Mouse (Mus musculus): Measurements from ENCODE around the gene Eri3. TPM values are rescaled to one million over a fixed set of nuclear protein-coding genes. Genes with fewer than 3 reads are reported as not detected.

Gene Eri3
- polyA plus RNA-seq, 1 experiment from 2014 or later = 148 TPM

- Histone ChIP-seq H3K4me2 (replicated peaks) (no peak overlapping the region), H3K4me3 (no peak overlapping the region), H3K27ac (replicated peaks) (no peak overlapping the region), H3K4me1 (peaks cover 21% of the 10 kb centered on the region), H3K27me3 (no peaks in the 10 kb centered on the region), H3K36me3 (peaks cover 34% of the 10 kb centered on the region), H3K9me3 (no peaks in the 10 kb centered on the region), H3K9ac (replicated peaks) (no peak overlapping the region)
- ATAC-seq (ENCODE audit: low FRiP score, low read depth) = no peak
- 68% methylated on average over 2 of the region's 2 CpGs for WGBS
Measured at GRCm38 (mm10) chr4:117585995-117586394, 35.8 kb downstream of the Eri3 start.

- H3K4me3 ChIP-seq = no peak overlapping the region
- no peak overlapping the region for H3K4me2 ChIP-seq (replicated peaks)
- H3K27ac ChIP-seq (replicated peaks) = no peak overlapping the region
- 25% methylated on average over 4 of the region's 4 CpGs for WGBS
- H3K36me3 ChIP-seq = peaks cover 34% of the 10 kb centered on the region
- no peak for ATAC-seq (ENCODE audit: low FRiP score, low read depth)
- H3K9ac ChIP-seq (replicated peaks) = no peak overlapping the region
- H3K9me3 ChIP-seq = no peaks in the 10 kb centered on the region
- H3K27me3 ChIP-seq = 0 out of 2 replicates have a peak, but pooled peaks cover 4% of the 10 kb centered on the region
- peaks cover 21% of the 10 kb centered on the region for H3K4me1 ChIP-seq
Measured at GRCm38 (mm10) chr4:117587447-117587846, 37.3 kb downstream of the Eri3 start.

GRCm38 (mm10) chr4:117589081-117589660, 39.0 kb downstream of the Eri3 start:
- ATAC-seq (ENCODE audit: low FRiP score, low read depth) = no peak
- H3K27ac ChIP-seq (replicated peaks) = peak overlapping the region; percentile 32; the same call in 1 of the 2 replicates
- H3K4me3 ChIP-seq = no peak overlapping the region
- no peaks in the 10 kb centered on the region for H3K9me3 ChIP-seq
- 20% methylated on average over 8 of the region's 8 CpGs for WGBS
- H3K9ac ChIP-seq (replicated peaks) = 0 out of 2 replicates have a peak overlapping the region, but pooled peaks have one; percentile 17
- peaks cover 29% of the 10 kb centered on the region for H3K36me3 ChIP-seq
- H3K27me3 ChIP-seq = 0 out of 2 replicates have a peak, but pooled peaks cover 4% of the 10 kb centered on the region
- peaks cover 21% of the 10 kb centered on the region for H3K4me1 ChIP-seq
- H3K4me2 ChIP-seq (replicated peaks) = no peak overlapping the region

GRCm38 (mm10) chr4:117590781-117591180, 40.6 kb downstream of the Eri3 start:
- WGBS = 96% methylated on average over 2 of the region's 2 CpGs
- peaks cover 21% of the 10 kb centered on the region for H3K4me1 ChIP-seq
- ATAC-seq (ENCODE audit: low FRiP score, low read depth) = no peak
- no peaks in the 10 kb centered on the region for H3K9me3 ChIP-seq
- H3K36me3 ChIP-seq = peaks cover 31% of the 10 kb centered on the region
- no peak overlapping the region for H3K27ac ChIP-seq (replicated peaks)
- H3K4me3 ChIP-seq = no peak overlapping the region
- H3K4me2 ChIP-seq (replicated peaks) = no peak overlapping the region
- 0 out of 2 replicates have a peak, but pooled peaks cover 4% of the 10 kb centered on the region for H3K27me3 ChIP-seq
- no peak overlapping the region for H3K9ac ChIP-seq (replicated peaks)

- Histone ChIP-seq H3K27me3 (0 out of 2 replicates have a peak, but pooled peaks cover 4% of the 10 kb centered on the region), H3K4me1 (peaks cover 16% of the 10 kb centered on the region), H3K9me3 (no peaks in the 10 kb centered on the region), H3K36me3 (peaks cover 34% of the 10 kb centered on the region), H3K4me2 (replicated peaks) (no peak overlapping the region), H3K27ac (replicated peaks) (no peak overlapping the region), H3K9ac (replicated peaks) (no peak overlapping the region), H3K4me3 (no peak overlapping the region)
- WGBS = 84% methylated on average over 5 of the region's 5 CpGs
- no peak for ATAC-seq (ENCODE audit: low FRiP score, low read depth)
Measured at GRCm38 (mm10) chr4:117592206-117592605, 42.0 kb downstream of the Eri3 start.

- Histone ChIP-seq H3K36me3 (peaks cover 38% of the 10 kb centered on the region), H3K27ac (replicated peaks) (no peak overlapping the region), H3K4me2 (replicated peaks) (no peak overlapping the region), H3K27me3 (0 out of 2 replicates have a peak, but pooled peaks cover 4% of the 10 kb centered on the region), H3K9me3 (no peaks in the 10 kb centered on the region), H3K4me3 (no peak overlapping the region), H3K4me1 (0 out of 2 replicates have a peak, but pooled peaks cover 5% of the 10 kb centered on the region), H3K9ac (replicated peaks) (no peak overlapping the region)
- 81% methylated on average over 10 of the region's 10 CpGs for WGBS
- no peak for ATAC-seq (ENCODE audit: low FRiP score, low read depth)
Measured at GRCm38 (mm10) chr4:117595293-117595692, 45.1 kb downstream of the Eri3 start.

- Histone ChIP-seq H3K4me2 (replicated peaks) (no peak overlapping the region), H3K27me3 (no peaks in the 10 kb centered on the region), H3K9me3 (no peaks in the 10 kb centered on the region), H3K36me3 (peaks cover 26% of the 10 kb centered on the region; the same call in 1 of the 2 replicates), H3K4me1 (peaks cover 25% of the 10 kb centered on the region), H3K4me3 (no peak overlapping the region), H3K9ac (replicated peaks) (no peak overlapping the region), H3K27ac (replicated peaks) (no peak overlapping the region)
- WGBS = 58% methylated on average over 7 of the region's 7 CpGs
- no peak for ATAC-seq (ENCODE audit: low FRiP score, low read depth)
Measured at GRCm38 (mm10) chr4:117599986-117600565, 49.9 kb downstream of the Eri3 start.

GRCm38 (mm10) chr4:117601338-117601776, 51.2 kb downstream of the Eri3 start:
- H3K27ac ChIP-seq (replicated peaks) = 0 out of 2 replicates have a peak overlapping the region, but pooled peaks have one; percentile 10
- no peak overlapping the region for H3K4me2 ChIP-seq (replicated peaks)
- peaks cover 38% of the 10 kb centered on the region for H3K4me1 ChIP-seq
- H3K9ac ChIP-seq (replicated peaks) = no peak overlapping the region
- no peak overlapping the region for H3K4me3 ChIP-seq
- no peaks in the 10 kb centered on the region for H3K27me3 ChIP-seq
- no peaks in the 10 kb centered on the region for H3K9me3 ChIP-seq
- peaks cover 24% of the 10 kb centered on the region; the same call in 1 of the 2 replicates for H3K36me3 ChIP-seq
- WGBS = 18% methylated on average over 5 of the region's 5 CpGs
- peak; percentile 23; the same call in 1 of the 2 replicates for ATAC-seq (ENCODE audit: low FRiP score, low read depth)

GRCm38 (mm10) chr4:117605099-117605953, 55.2 kb downstream of the Eri3 start:
- H3K4me3 ChIP-seq = no peak overlapping the region
- no peak overlapping the region for H3K9ac ChIP-seq (replicated peaks)
- peaks cover 24% of the 10 kb centered on the region; the same call in 1 of the 2 replicates for H3K36me3 ChIP-seq
- ATAC-seq (ENCODE audit: low FRiP score, low read depth) = peak; percentile 50
- H3K27me3 ChIP-seq = no peaks in the 10 kb centered on the region
- no peak overlapping the region for H3K4me2 ChIP-seq (replicated peaks)
- peak overlapping the region; percentile 79 for H3K27ac ChIP-seq (replicated peaks)
- no peaks in the 10 kb centered on the region for H3K9me3 ChIP-seq
- WGBS = 35% methylated on average over 16 of the region's 16 CpGs
- peaks cover 42% of the 10 kb centered on the region for H3K4me1 ChIP-seq

GRCm38 (mm10) chr4:117605954-117606227, 55.7 kb downstream of the Eri3 start:
- H3K9ac ChIP-seq (replicated peaks) = no peak overlapping the region
- H3K4me2 ChIP-seq (replicated peaks) = no peak overlapping the region
- peak; percentile 34; the same call in 1 of the 2 replicates for ATAC-seq (ENCODE audit: low FRiP score, low read depth)
- H3K27ac ChIP-seq (replicated peaks) = peak overlapping the region; percentile 79
- peaks cover 22% of the 10 kb centered on the region; the same call in 1 of the 2 replicates for H3K36me3 ChIP-seq
- H3K27me3 ChIP-seq = no peaks in the 10 kb centered on the region
- H3K4me1 ChIP-seq = peaks cover 39% of the 10 kb centered on the region
- WGBS = 27% methylated on average over 1 of the region's 1 CpGs
- H3K4me3 ChIP-seq = no peak overlapping the region
- H3K9me3 ChIP-seq = no peaks in the 10 kb centered on the region

- Histone ChIP-seq H3K4me2 (replicated peaks) (no peak overlapping the region), H3K27ac (replicated peaks) (no peak overlapping the region), H3K9me3 (no peaks in the 10 kb centered on the region), H3K9ac (replicated peaks) (no peak overlapping the region), H3K4me1 (peaks cover 30% of the 10 kb centered on the region), H3K27me3 (no peaks in the 10 kb centered on the region), H3K4me3 (no peak overlapping the region), H3K36me3 (peaks cover 32% of the 10 kb centered on the region)
- no peak for ATAC-seq (ENCODE audit: low FRiP score, low read depth)
- WGBS = 81% methylated on average over 5 of the region's 5 CpGs
Measured at GRCm38 (mm10) chr4:117606831-117607610, 56.9 kb downstream of the Eri3 start.

Data from midbrain, embryonic 12.5 days (tissue).